Mouse (Mus musculus): ENCODE data around the gene Tle6. TPM values are rescaled to one million over a fixed set of nuclear protein-coding genes. Genes with fewer than 3 reads are reported as not detected.
A peak's percentile ranks its signal among the peaks of the same experiment; 100 is the strongest.
"Not testable (repeated sequence)": the region's sequence is repeated elsewhere in the genome, so short reads cannot be mapped to it uniquely, and the experiment has no call there.

Gene Tle6
- 1 to 10 TPM; 1.3 to 3.0 TPM for total RNA-seq (2021)

DNA sequence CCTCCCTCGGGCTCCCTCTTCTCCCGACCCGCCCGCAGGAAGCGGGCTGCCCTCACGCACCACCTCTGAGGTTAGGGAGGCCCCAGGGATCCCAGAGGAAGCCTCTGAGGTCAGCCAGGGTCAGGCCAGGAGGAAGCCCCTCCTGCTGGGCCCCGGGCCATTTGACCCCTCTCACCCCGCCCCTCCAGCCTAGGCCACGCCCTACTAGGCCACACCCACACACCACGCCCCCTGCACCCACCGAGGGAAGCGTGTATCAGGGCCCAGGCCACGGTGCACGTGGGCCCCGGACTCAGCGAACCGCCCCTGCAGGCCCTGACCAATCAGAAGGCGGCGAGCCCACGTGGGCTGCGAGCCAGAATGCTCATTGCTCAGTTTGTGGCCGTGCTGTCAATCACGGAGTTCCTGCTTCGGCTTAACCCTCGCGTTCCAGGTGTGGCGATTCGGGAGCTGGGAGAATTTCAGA is at the start of gene Tle6:
Gene Tle6 (minus strand): TSS at position 336 of the 466 bp plus-strand sequence.
- DNase-seq, result peak; percentile 86 to 89

GRCm38 (mm10) chr10:81648803-81649775 is 48.2 kb upstream of the Tle6 start, which contains the start of gene Gm10778:
TSS of gene Gm10778 (plus strand) at chr10:81649059.
- DNase-seq, result peak; percentile 81 to 82

GRCm38 (mm10) chr10:81646015-81646555 is 45.2 kb upstream of the Tle6 start:
- no peak for DNase-seq

GRCm38 (mm10) chr10:81645391-81645790 is 44.5 kb upstream of the Tle6 start:
- no peak for DNase-seq

- peak in 1 of 2 experiments; percentile 1 for DNase-seq
Measured at GRCm38 (mm10) chr10:81644716-81645115, 43.8 kb upstream of the Tle6 start.

- no peak for DNase-seq
Measured at GRCm38 (mm10) chr10:81644162-81644561, 43.3 kb upstream of the Tle6 start.

GRCm38 (mm10) chr10:81643449-81644055 is 42.7 kb upstream of the Tle6 start:
- peak; percentile 95 to 96 for DNase-seq

GRCm38 (mm10) chr10:81642648-81643448 is 42.0 kb upstream of the Tle6 start:
- DNase-seq, result no peak

DNA sequence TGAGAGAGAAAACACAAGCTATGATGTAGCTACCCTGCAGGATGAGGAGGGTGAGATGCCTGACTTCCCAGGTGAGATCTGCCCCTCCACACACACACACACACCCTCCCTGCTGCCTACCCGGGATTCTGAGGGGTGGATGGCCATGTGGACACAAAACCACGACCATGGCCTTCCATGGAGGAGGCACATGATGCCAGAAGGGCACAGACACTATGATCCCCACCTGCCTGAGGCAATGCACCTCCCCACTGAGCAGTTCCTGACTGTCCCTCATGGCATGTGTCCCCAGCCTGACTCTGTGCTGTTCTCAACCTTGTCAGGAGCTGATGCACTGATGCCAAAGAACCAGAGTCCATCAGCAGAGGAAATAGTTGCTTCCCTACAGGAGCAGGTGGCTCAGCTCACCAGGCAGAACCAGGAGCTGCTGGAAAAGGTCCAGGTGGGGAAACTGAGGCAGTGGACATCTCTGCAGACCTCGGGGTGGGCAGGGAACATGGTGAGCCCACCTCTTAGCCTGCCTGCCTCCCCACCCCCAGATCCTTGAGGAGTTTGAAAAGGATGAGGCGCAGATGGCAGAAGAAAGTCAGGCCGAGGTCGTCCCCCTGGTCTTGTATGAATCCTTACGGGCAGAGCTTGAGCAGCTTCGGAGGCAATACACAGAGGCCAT is 41.2 kb upstream of the Tle6 start:
- DNase-seq, result no peak

- DNase-seq, result no peak
Measured at GRCm38 (mm10) chr10:81641566-81641965, 40.7 kb upstream of the Tle6 start.

GRCm38 (mm10) chr10:81640825-81641224 is 40.0 kb upstream of the Tle6 start:
- DNase-seq, result not testable (repeated sequence)

GRCm38 (mm10) chr10:81638101-81638500 is 37.2 kb upstream of the Tle6 start:
- DNase-seq, result no peak

DNA sequence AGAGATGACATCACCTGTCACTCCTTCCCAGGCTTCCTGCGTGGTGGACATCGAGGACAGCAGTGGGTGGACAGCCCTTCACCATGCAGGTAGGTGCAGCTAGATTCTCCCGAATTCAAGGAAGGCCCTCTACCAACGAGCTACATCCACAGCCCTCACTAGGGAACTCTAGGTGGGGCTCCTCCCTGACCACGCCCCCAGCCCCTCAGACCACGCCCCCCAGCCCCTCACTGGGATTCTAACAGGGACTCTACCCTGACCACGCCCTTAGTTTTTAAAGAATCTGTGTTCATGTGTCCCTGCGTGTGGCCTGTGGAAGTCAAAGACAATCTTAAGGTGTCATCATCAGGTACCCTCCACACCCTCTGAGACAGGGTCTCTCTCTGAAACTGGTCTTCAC is 35.5 kb upstream of the Tle6 start:
- no peak for DNase-seq

- DNase-seq, result peak; percentile 72 to 80
Measured at GRCm38 (mm10) chr10:81633253-81634099, 32.6 kb upstream of the Tle6 start.

GRCm38 (mm10) chr10:81628390-81628789 is 27.5 kb upstream of the Tle6 start, which contains the start of gene Ankrd24:
TSS of gene Ankrd24 (plus strand) at chr10:81628540.
- no peak for DNase-seq

DNA sequence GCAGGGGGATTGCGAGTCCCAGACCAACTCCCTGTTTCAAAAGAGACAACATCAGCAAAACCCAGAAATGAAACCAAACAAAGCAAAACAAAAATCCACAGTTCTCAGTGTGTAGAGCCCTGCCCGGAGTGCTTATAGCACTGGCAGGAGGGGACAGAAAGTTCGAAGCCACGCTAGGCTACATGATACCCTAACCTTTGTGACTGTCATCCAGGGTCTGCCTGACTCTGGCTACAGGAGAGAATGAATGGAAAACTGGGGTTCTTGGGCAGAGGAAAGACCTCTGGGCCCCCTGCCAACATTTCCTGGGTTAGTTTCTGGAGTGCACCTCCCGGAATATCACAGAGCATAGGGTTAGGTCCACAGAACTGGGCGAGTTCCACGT is 27.0 kb upstream of the Tle6 start:
- DNase-seq, result no peak

GRCm38 (mm10) chr10:81626994-81627835 is 26.3 kb upstream of the Tle6 start, which contains the start of gene Sirt6:
TSS of gene Sirt6 (minus strand) at chr10:81627797.
- DNase-seq, result peak; percentile 89 to 93

DNA sequence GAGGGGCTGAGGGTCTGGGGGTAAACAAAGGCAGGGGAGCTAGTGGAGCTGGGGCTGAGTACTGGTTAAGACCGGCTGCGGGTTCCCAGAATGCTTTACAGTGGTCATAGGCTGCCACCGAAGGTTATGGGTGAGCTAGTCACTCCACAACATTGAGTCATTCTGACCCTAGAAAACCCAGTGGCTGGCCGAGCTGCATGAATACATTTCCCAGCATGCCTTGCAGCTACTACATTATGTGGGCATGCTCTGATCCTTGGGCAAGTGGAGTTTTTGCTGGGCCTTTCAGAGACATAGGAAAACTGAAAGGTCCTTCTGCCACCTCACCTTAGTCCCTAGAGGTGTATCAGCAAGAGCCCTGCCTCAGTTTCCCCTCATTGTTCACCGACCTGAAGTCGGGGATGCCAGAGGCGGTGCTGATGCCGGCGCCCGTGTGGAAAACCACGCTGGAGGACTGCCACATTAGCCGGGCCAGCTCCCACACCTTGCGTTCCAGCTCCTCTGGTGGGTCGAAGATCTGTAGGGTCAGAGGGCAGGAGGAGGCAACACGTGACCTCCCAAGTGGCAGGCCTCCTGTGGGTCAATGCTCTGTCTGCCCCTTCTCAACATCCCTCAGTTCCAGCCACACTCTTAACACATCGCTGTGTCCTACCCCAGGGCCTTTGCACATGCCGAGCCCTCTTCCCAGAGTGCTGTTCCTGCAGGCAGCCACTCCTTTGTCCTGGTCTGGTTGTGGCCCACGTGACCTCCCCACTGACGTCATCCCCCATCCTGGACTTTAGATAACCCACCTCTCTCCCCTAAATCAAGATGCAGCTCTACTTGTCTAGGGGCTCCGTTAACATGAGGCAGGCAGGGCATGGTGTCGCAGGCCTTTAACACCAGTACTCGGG is 25.5 kb upstream of the Tle6 start:
- DNase-seq, result no peak

All from layer of hippocampus, postnatal 36 days (tissue).